Mouse (Mus musculus) ES-E14 (cell line): ENCODE measurements around the gene Rpap1. TPM values are rescaled to one million over a fixed set of nuclear protein-coding genes. Genes with fewer than 3 reads are reported as not detected.
A peak's percentile ranks its signal among the peaks of the same experiment; 100 is the strongest.

Experiments
- DNase-seq: peaks from one replicate; pipeline ENCODE4 v3.0.0-alpha.2; 2013; ENCODE audit warnings: low read depth, low spot score
- H3K27ac ChIP-seq: 2 replicates; pipeline ENCODE4 v1.5.1; 2012; ENCODE audit warnings: low read depth, mild to moderate bottlenecking, low read length, moderate library complexity, mixed read lengths; ENCODE audit not compliant: poor library complexity, insufficient read depth, severe bottlenecking
- H3K36me3 ChIP-seq: 2 replicates; pipeline ENCODE4 v1.6.1; 2012; ENCODE audit warnings: mild to moderate bottlenecking, low read length, moderate library complexity, mixed read lengths; ENCODE audit not compliant: control insufficient read depth, poor library complexity, insufficient read depth, severe bottlenecking
- H3K4me1 ChIP-seq, 2 experiments: fragments of 150-350 bp in 1 of 2; sonication (generic) in 1 of 2; 2 replicates each; pipeline ENCODE4 v1.6.1; 2012; ENCODE audit warnings: low read length in 2 of 2, mild to moderate bottlenecking in 1 of 2, mixed read lengths in 1 of 2; ENCODE audit not compliant: control insufficient read depth in 2 of 2, insufficient read depth in 2 of 2, poor library complexity in 1 of 2
- H3K4me3 ChIP-seq, 2 experiments: fragments of 150-350 bp in 1 of 2; sonication (generic) in 1 of 2; 2 replicates each; pipeline ENCODE4 v1.5.1; 2012; ENCODE audit warnings: low read length in 2 of 2, low read depth in 1 of 2, mild to moderate bottlenecking in 1 of 2, mixed read lengths in 1 of 2; ENCODE audit not compliant: insufficient read depth in 1 of 2, poor library complexity in 1 of 2, severe bottlenecking in 1 of 2
- H3K9ac ChIP-seq: 2 replicates; pipeline ENCODE4 v1.6.1; 2012; ENCODE audit warnings: low read depth, mild to moderate bottlenecking, low read length, mixed read lengths; ENCODE audit not compliant: poor library complexity, insufficient read depth, severe bottlenecking
- H3K9me3 ChIP-seq: fragments of 150-350 bp; sonication (generic); 2 replicates; pipeline ENCODE4 v1.6.1; 2012; ENCODE audit warnings: low read depth, mild to moderate bottlenecking, low read length; ENCODE audit not compliant: control insufficient read depth, insufficient read depth
- CHD2 ChIP-seq: IDR thresholded peaks from 2 replicates; pipeline ENCODE4 v1.6.1; 2014; ENCODE audit warnings: mild to moderate bottlenecking, low read depth, low read length, inconsistent platforms
- HCFC1 ChIP-seq: IDR thresholded peaks from 2 replicates; pipeline ENCODE4 v1.6.1; 2012; ENCODE audit warnings: low read length, inconsistent platforms, borderline replicate concordance; ENCODE audit not compliant: insufficient read depth
- MAFK ChIP-seq: IDR thresholded peaks from 2 replicates; pipeline ENCODE4 v1.6.1; 2014; ENCODE audit warnings: mild to moderate bottlenecking, low read depth, low read length, inconsistent platforms; ENCODE audit not compliant: insufficient read depth
- ZC3H11A ChIP-seq: IDR thresholded peaks from 2 replicates; pipeline ENCODE4 v1.6.1; 2012; ENCODE audit warnings: low read depth, mild to moderate bottlenecking, inconsistent platforms, low read length, borderline replicate concordance
- ZNF384 ChIP-seq: IDR thresholded peaks from 2 replicates; pipeline ENCODE4 v1.6.1; 2012; ENCODE audit warnings: low read depth, low read length, inconsistent platforms
- in situ Hi-C, 2 experiments: fragments of 600-800 bp; cut with MboI; formaldehyde crosslinking; loops; one replicate each; pipeline ENCODE4 v1.15.1; 2025; ENCODE audit warnings: low sequenced_read_pairs in 2 of 2, inconsistent platforms in 1 of 2; ENCODE audit not compliant: unreplicated experiment in 2 of 2
- total RNA-seq: library from RNA; depleted of rRNA; stranded (reverse); fragments of 300-350 nt; gene quantifications from 2 replicates; pipeline ENCODE4 v1.2.3, GENCODE M21; 2012

Gene Rpap1
- total RNA-seq, 1 experiment, result 46.6 TPM

DNA sequence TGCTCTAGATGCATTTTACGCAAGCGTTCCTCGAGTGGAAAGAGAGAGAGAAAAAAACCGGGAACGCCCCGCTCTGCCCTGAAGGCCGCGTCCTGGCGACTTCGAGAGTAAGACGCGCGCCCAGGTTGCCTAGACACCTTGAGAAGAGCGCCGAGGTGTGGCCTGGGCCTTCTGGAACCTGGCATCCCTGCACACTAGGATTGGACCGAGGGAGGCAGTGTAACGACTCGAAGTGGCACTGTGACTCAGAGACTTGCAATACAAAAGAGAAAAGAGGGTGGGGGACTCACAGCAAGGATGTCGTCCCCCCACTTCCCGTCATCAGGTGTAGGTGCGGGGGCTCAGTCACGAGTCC, 43.6 kb downstream of the Rpap1 start:
- no peaks in the 10 kb centered on the region for H3K36me3 ChIP-seq
- H3K4me1 ChIP-seq, result peaks cover 5 to 14% of the 10 kb centered on the region in 2 experiments; a peak in 3 of 4 replicates
- TF ChIP-seq MAFK, result no peak
- TF ChIP-seq HCFC1, result no peak
- no peak for TF ChIP-seq ZNF384
- no peak for TF ChIP-seq ZC3H11A
- no peak for TF ChIP-seq CHD2
- in situ Hi-C loops, result no loop called here
- no peaks in the 10 kb centered on the region for H3K9me3 ChIP-seq
- no peak overlapping the region for H3K27ac ChIP-seq
- no peak for DNase-seq
- H3K4me3 ChIP-seq, result peak overlapping the region; percentile 45 to 50; a peak in 3 of 4 replicates
- no peak overlapping the region for H3K9ac ChIP-seq

DNA sequence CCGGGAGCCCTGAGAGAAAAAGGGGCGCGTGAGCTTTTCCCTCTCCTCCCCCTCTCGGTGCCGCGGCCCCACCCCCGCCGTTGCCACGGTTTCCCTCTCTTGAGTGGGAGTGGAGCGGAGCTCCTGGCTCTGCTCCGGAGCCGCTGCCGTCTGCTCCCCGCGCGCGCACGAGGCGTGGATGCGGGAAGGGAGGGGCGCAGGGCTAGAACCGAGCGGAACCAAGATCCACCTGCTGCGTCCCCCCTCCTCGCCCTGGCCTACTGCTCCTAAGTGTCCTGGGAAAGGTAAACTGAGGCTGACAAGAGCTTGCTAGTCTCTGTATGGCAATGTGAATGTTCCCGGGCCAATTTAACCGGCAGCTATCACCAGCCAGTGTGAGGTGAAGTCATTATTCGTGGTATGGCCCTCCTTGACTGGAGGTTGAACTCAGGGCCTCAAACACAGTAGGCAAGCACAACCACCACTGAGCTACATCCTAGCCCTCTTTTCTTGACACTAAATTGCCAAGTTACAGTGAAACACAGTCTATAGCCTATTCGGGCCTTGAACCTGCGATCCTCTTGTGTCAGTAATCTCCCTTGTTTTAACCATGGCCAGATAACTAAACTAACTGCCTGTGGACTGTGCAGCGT, 44.0 kb downstream of the Rpap1 start:
- Histone ChIP-seq H3K9me3 (no peaks in the 10 kb centered on the region), H3K27ac (no peak overlapping the region), H3K4me1 (peaks cover 5 to 14% of the 10 kb centered on the region in 2 experiments; a peak in 3 of 4 replicates), H3K9ac (peak overlapping the region; percentile 73), H3K4me3 (peak overlapping the region; percentile 85 to 86), H3K36me3 (no peaks in the 10 kb centered on the region)
- TF ChIP-seq ZNF384, result no peak
- TF ChIP-seq CHD2, result no peak
- no peak for TF ChIP-seq HCFC1
- no peak for TF ChIP-seq MAFK
- TF ChIP-seq ZC3H11A, result no peak
- DNase-seq, result no peak
- in situ Hi-C loops, result no loop called here

DNA sequence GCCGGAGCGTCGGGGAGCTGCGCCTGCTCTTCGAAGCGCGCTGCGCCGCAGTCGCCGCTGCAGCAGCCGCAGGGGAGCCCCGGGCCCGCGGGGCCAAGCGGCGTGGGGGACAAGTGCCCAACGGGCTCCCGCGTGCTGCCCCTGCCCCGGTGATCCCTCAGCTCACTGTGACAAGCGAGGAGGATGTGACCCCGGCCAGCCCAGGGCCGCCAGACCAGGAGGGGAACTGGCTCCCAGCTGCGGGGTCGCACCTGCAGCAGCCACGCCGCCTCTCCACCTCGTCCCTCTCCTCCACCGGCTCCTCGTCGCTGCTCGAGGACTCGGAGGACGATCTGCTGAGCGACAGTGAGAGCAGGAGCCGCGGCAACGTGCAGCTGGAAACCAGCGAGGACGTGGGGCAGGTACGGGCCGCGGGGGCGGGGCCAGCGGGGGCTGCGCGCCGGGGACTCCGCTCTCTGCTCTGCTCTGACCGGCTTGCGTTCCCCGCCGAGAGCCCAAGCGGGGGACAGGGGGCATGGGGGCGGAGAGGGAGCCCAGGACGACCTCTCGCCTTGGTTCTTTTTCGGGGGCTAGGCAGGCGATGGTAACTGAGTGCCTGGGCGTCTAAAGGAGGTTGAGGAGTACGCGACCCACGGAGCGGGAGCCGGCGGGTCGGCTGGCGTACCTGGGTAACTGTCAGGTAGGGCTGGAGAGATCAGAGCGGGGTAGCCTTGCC, 44.7 kb downstream of the Rpap1 start:
- Histone ChIP-seq H3K9ac (peak overlapping the region; percentile 73), H3K9me3 (no peaks in the 10 kb centered on the region), H3K36me3 (no peaks in the 10 kb centered on the region), H3K27ac (no peak overlapping the region), H3K4me1 (peaks cover 5 to 14% of the 10 kb centered on the region in 2 experiments; a peak in 3 of 4 replicates), H3K4me3 (peak overlapping the region; percentile 85 to 86)
- in situ Hi-C loops, result no loop called here
- DNase-seq, result no peak
- no peak for TF ChIP-seq ZNF384
- TF ChIP-seq ZC3H11A, result no peak
- no peak for TF ChIP-seq MAFK
- TF ChIP-seq HCFC1, result no peak

- H3K9ac ChIP-seq, result peak within 1 kb of the TSS; percentile 82
- in situ Hi-C loops, result no loop called here
- DNase-seq, result peak; percentile 83
- peak; percentile 55; the same call in 1 of the 2 replicates for TF ChIP-seq CHD2
- TF ChIP-seq MAFK, result no peak
- TF ChIP-seq HCFC1, result 0 out of 2 replicates have a peak, but pooled peaks have one; percentile 33
- no peaks in the 10 kb centered on the region for H3K9me3 ChIP-seq
- H3K27ac ChIP-seq, result peak within 1 kb of the TSS; percentile 82
- H3K4me1 ChIP-seq, result peaks cover 5 to 18% of the 10 kb centered on the region in 2 experiments; a peak in 3 of 4 replicates
- no peaks in the 10 kb centered on the region for H3K36me3 ChIP-seq
- H3K4me3 ChIP-seq, result peak within 1 kb of the TSS; percentile 85 to 86
Observed at GRCm38 (mm10) chr2:119741581-119742411, 45.5 kb downstream of the Rpap1 start, which contains the start of gene Itpka. TSS of gene Itpka (plus strand) at chr2:119742337.
